Mouse (Mus musculus) spleen, postnatal 10 days (tissue): ENCODE data around the gene Cmtr1.
"Not testable (repeated sequence)": the region's sequence is repeated elsewhere in the genome, so short reads cannot be mapped to it uniquely, and the experiment has no call there.

ENCODE experiments used
- DNase-seq, 2 experiments: peaks; one replicate each; pipeline ENCODE4 v3.0.0; 2021 to 2022; ENCODE audit warnings: low spot score in 2 of 2

Gene Cmtr1

GRCm38 (mm10) chr17:29660076-29660761, at the start of gene Cmtr1:
Gene Cmtr1, plus strand, starts transcription at chr17:29660595.
- DNase-seq, result peak; percentile 97 to 98

GRCm38 (mm10) chr17:29613453-29613852, 46.9 kb upstream of the Cmtr1 start:
- not testable (repeated sequence) for DNase-seq

GRCm38 (mm10) chr17:29614115-29615023, 46.0 kb upstream of the Cmtr1 start, which contains the start of the genes Rnf8 and Gm28043:
Gene Rnf8, plus strand, starts transcription at chr17:29614790.
Gene Gm28043, plus strand, starts transcription at chr17:29614876.
- peak; percentile 91 to 97 for DNase-seq

GRCm38 (mm10) chr17:29615024-29615551, 45.3 kb upstream of the Cmtr1 start:
- peak in 1 of 2 experiments; percentile 55 for DNase-seq

GRCm38 (mm10) chr17:29615616-29616015, 44.8 kb upstream of the Cmtr1 start:
- DNase-seq, result no peak

- DNase-seq, result no peak
These were observed 41.2 kb upstream of the Cmtr1 start for GRCm38 (mm10) chr17:29619231-29619630.

GRCm38 (mm10) chr17:29623488-29623887, 36.9 kb upstream of the Cmtr1 start:
- no peak for DNase-seq

GRCm38 (mm10) chr17:29627285-29627684, 33.1 kb upstream of the Cmtr1 start:
- DNase-seq, result no peak

GRCm38 (mm10) chr17:29628946-29629345, 31.4 kb upstream of the Cmtr1 start:
- no peak for DNase-seq

GRCm38 (mm10) chr17:29629620-29630019, 30.8 kb upstream of the Cmtr1 start:
- DNase-seq, result no peak

GRCm38 (mm10) chr17:29632312-29632711, 28.1 kb upstream of the Cmtr1 start:
- DNase-seq, result no peak

GRCm38 (mm10) chr17:29635492-29635891, 24.9 kb upstream of the Cmtr1 start:
- no peak for DNase-seq

GRCm38 (mm10) chr17:29636118-29636517, 24.3 kb upstream of the Cmtr1 start:
- DNase-seq, result peak in 1 of 2 experiments; percentile 63

GRCm38 (mm10) chr17:29637377-29637776, 23.0 kb upstream of the Cmtr1 start:
- DNase-seq, result no peak

- peak in 1 of 2 experiments; percentile 67 for DNase-seq
These were observed 22.5 kb upstream of the Cmtr1 start for GRCm38 (mm10) chr17:29637895-29638294.

GRCm38 (mm10) chr17:29640971-29641370, 19.4 kb upstream of the Cmtr1 start:
- DNase-seq, result no peak

- no peak for DNase-seq
These were observed 18.2 kb upstream of the Cmtr1 start for GRCm38 (mm10) chr17:29642219-29642618.

- peak; percentile 37 to 54 for DNase-seq
These were observed 2.1 kb upstream of the Cmtr1 start for GRCm38 (mm10) chr17:29658249-29658648.

GRCm38 (mm10) chr17:29660762-29661391, 482 bp downstream of the Cmtr1 start:
- no peak for DNase-seq

GRCm38 (mm10) chr17:29662145-29662544, 1.8 kb downstream of the Cmtr1 start:
- DNase-seq, result no peak

GRCm38 (mm10) chr17:29668051-29668986, 7.9 kb downstream of the Cmtr1 start:
- no peak for DNase-seq
